Mouse (Mus musculus) kidney, adult 2 months (tissue): ENCODE results near the gene Brsk2.

Experiments used
- CTCF ChIP-seq: fragments of 200-500 bp; conservative IDR thresholded peaks from 2 replicates; pipeline ENCODE4 v1.5.1; 2011; ENCODE audit warnings: low read depth, mild to moderate bottlenecking, control low read depth, low read length, moderate library complexity, mixed read lengths; ENCODE audit not compliant: insufficient read depth, insufficient read length
- POLR2A ChIP-seq: fragments of 200-500 bp; IDR thresholded peaks from one replicate; pipeline ENCODE4 v1.6.1; 2011; ENCODE audit warnings: low read depth, low read length, control low read depth

GRCm38 (mm10) chr7:141918407-141918806 is 31.1 kb upstream of the Brsk2 start, which contains the start of gene Tollip:
- TF ChIP-seq POLR2A (no peak), CTCF (no peak)
